Mouse (Mus musculus): ENCODE results near the gene Gbx1. TPM values are rescaled to one million over a fixed set of nuclear protein-coding genes. Genes with fewer than 3 reads are reported as not detected.

The Gbx1 gene
- polyA plus RNA-seq, 1 experiment: 0.42 TPM

- Histone ChIP-seq H3K36me3 (ENCODE audit: control insufficient read depth, insufficient read depth) (no peaks in the 10 kb centered on the region), H3K79me3 (ENCODE audit: low read depth) (no peaks in the 10 kb centered on the region), H3K4me3 (ENCODE audit: insufficient read depth, poor library complexity, severe bottlenecking) (no peak overlapping the region), H3ac (ENCODE audit: control insufficient read depth, insufficient read length, low read depth) (no peak overlapping the region), H3K27me3 (ENCODE audit: control insufficient read depth, insufficient read depth, insufficient read length) (peaks cover 56% of the 10 kb centered on the region), H3K79me2 (ENCODE audit: control insufficient read depth, insufficient read depth) (no peaks in the 10 kb centered on the region)
- TF ChIP-seq MYOD1 (IDR thresholded peaks at IDR 0.05; ENCODE audit: control insufficient read depth, insufficient read length, low read depth): no peak
- no peak for TF ChIP-seq MAX (IDR thresholded peaks at IDR 0.05)
- TF ChIP-seq FOSL1 (IDR thresholded peaks at IDR 0.05; ENCODE audit: insufficient read depth, low read length, poor library complexity, severe bottlenecking): no peak
- no peak for TF ChIP-seq CEBPB (IDR thresholded peaks at IDR 0.05; ENCODE audit: low read depth)
- no peak for TF ChIP-seq MYOG (IDR thresholded peaks at IDR 0.05; ENCODE audit: control insufficient read depth, extremely low read depth, insufficient read length)
- TF ChIP-seq CTCF (IDR thresholded peaks at IDR 0.05; ENCODE audit: control insufficient read depth, insufficient read depth, insufficient read length): no peak
- TF ChIP-seq USF1 (IDR thresholded peaks at IDR 0.05; ENCODE audit: low read depth): no peak
Measured at GRCm38 (mm10) chr5:24533391-24533790, 6.4 kb upstream of the Gbx1 start.

GRCm38 (mm10) chr5:24530042-24530689, 3.2 kb upstream of the Gbx1 start:
- Histone ChIP-seq H3ac (ENCODE audit: control insufficient read depth, insufficient read length, low read depth) (no peak overlapping the region), H3K27me3 (ENCODE audit: control insufficient read depth, insufficient read depth, insufficient read length) (peaks cover 60% of the 10 kb centered on the region), H3K4me3 (ENCODE audit: insufficient read depth, poor library complexity, severe bottlenecking) (no peak overlapping the region), H3K36me3 (ENCODE audit: control insufficient read depth, insufficient read depth) (no peaks in the 10 kb centered on the region), H3K79me2 (ENCODE audit: control insufficient read depth, insufficient read depth) (no peaks in the 10 kb centered on the region), H3K79me3 (ENCODE audit: low read depth) (no peaks in the 10 kb centered on the region)
- peak; percentile 99 for TF ChIP-seq CTCF (IDR thresholded peaks at IDR 0.05; ENCODE audit: control insufficient read depth, insufficient read depth, insufficient read length)
- TF ChIP-seq USF1 (IDR thresholded peaks at IDR 0.05; ENCODE audit: low read depth): no peak
- TF ChIP-seq MAX (IDR thresholded peaks at IDR 0.05): peak; percentile 45

DNA sequence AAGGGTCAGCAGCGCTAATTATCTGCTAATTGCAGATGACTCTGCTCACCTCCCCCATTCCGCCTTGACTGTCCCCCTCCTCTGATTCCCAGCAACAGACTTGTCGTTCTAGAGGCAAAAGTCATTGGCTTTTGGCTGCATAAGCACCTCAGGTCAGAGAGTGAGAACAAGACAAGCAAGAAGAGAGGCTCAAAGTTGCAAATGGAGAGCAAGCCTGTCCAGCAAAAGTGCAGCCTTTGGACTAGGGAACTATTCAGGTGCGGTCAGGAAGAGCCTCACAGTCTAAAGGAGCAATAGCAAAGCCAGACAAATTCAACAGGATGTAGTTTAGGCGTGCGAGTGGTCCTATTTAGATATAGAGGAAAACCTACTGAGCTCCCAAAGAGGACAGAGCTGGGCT, 778 bp upstream of the Gbx1 start:
- TF ChIP-seq MYOG (IDR thresholded peaks at IDR 0.05; ENCODE audit: control insufficient read depth, extremely low read depth, insufficient read length): no peak
- no peak for TF ChIP-seq CTCF (IDR thresholded peaks at IDR 0.05; ENCODE audit: control insufficient read depth, insufficient read depth, insufficient read length)
- TF ChIP-seq MYOD1 (IDR thresholded peaks at IDR 0.05; ENCODE audit: control insufficient read depth, insufficient read length, low read depth): no peak
- no peak for TF ChIP-seq CEBPB (IDR thresholded peaks at IDR 0.05; ENCODE audit: low read depth)
- TF ChIP-seq FOSL1 (IDR thresholded peaks at IDR 0.05; ENCODE audit: insufficient read depth, low read length, poor library complexity, severe bottlenecking): no peak
- TF ChIP-seq MAX (IDR thresholded peaks at IDR 0.05): no peak
- no peak for TF ChIP-seq USF1 (IDR thresholded peaks at IDR 0.05; ENCODE audit: low read depth)
- Histone ChIP-seq H3K79me3 (ENCODE audit: low read depth) (no peaks in the 10 kb centered on the region), H3K36me3 (ENCODE audit: control insufficient read depth, insufficient read depth) (no peaks in the 10 kb centered on the region), H3K27me3 (ENCODE audit: control insufficient read depth, insufficient read depth, insufficient read length) (peaks cover 72% of the 10 kb centered on the region), H3ac (ENCODE audit: control insufficient read depth, insufficient read length, low read depth) (no peak overlapping the region), H3K79me2 (ENCODE audit: control insufficient read depth, insufficient read depth) (no peaks in the 10 kb centered on the region), H3K4me3 (ENCODE audit: insufficient read depth, poor library complexity, severe bottlenecking) (no peak overlapping the region)

DNA sequence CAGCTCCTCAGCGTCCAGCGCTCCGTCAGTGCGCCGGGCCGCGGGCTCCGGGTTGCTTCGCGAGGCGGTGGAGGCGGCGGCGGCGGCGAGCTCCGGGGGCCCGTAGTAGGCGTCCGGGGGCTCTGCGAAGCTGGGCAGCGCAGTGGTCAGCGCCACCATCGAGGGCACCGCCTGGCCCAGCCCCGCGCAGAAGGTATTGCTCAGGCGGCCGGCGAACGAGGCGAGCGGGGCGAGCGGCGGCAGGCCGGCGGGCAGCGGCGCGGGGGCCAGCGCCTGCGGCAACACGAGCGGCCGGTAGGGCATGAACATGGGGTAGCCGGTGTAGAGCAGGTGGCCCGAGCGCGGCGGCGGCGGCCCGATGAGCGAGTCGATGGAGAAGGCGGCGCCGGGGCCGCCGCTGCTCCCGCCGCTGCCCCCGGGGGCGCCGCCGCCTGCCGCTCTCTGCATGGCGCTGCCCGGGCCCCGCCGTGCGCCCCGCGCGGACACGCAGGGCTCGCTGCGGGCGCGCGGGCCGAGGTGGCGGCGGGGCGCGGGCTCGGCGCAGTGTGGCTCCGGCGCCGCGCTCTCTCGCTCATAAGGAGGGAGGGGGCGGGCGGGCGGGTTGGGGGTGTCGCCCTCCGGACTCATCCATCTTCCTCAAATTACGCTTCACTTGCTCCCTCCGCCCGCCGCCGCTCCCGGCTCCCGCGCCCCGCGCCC, 663 bp downstream of the Gbx1 start:
- no peak overlapping the region for H3K4me3 ChIP-seq (ENCODE audit: insufficient read depth, poor library complexity, severe bottlenecking)
- H3ac ChIP-seq (ENCODE audit: control insufficient read depth, insufficient read length, low read depth): no peak overlapping the region
- H3K36me3 ChIP-seq (ENCODE audit: control insufficient read depth, insufficient read depth): no peaks in the 10 kb centered on the region
- TF ChIP-seq MAX (IDR thresholded peaks at IDR 0.05): no peak
- TF ChIP-seq CTCF (IDR thresholded peaks at IDR 0.05; ENCODE audit: control insufficient read depth, insufficient read depth, insufficient read length): no peak
- no peak for TF ChIP-seq FOSL1 (IDR thresholded peaks at IDR 0.05; ENCODE audit: insufficient read depth, low read length, poor library complexity, severe bottlenecking)
- TF ChIP-seq USF1 (IDR thresholded peaks at IDR 0.05; ENCODE audit: low read depth): no peak
- no peaks in the 10 kb centered on the region for H3K79me3 ChIP-seq (ENCODE audit: low read depth)
- no peaks in the 10 kb centered on the region for H3K79me2 ChIP-seq (ENCODE audit: control insufficient read depth, insufficient read depth)
- peaks cover 69% of the 10 kb centered on the region for H3K27me3 ChIP-seq (ENCODE audit: control insufficient read depth, insufficient read depth, insufficient read length)

GRCm38 (mm10) chr5:24525360-24526189, 1.4 kb downstream of the Gbx1 start:
- Histone ChIP-seq H3ac (ENCODE audit: control insufficient read depth, insufficient read length, low read depth) (no peak overlapping the region), H3K36me3 (ENCODE audit: control insufficient read depth, insufficient read depth) (no peaks in the 10 kb centered on the region), H3K4me3 (ENCODE audit: insufficient read depth, poor library complexity, severe bottlenecking) (no peak overlapping the region), H3K79me3 (ENCODE audit: low read depth) (no peaks in the 10 kb centered on the region), H3K79me2 (ENCODE audit: control insufficient read depth, insufficient read depth) (no peaks in the 10 kb centered on the region), H3K27me3 (ENCODE audit: control insufficient read depth, insufficient read depth, insufficient read length) (peaks cover 64% of the 10 kb centered on the region)
- TF ChIP-seq CEBPB (IDR thresholded peaks at IDR 0.05; ENCODE audit: low read depth) (no peak), USF1 (IDR thresholded peaks at IDR 0.05; ENCODE audit: low read depth) (no peak), CTCF (IDR thresholded peaks at IDR 0.05; ENCODE audit: control insufficient read depth, insufficient read depth, insufficient read length) (no peak), MAX (IDR thresholded peaks at IDR 0.05) (no peak), MYOD1 (IDR thresholded peaks at IDR 0.05; ENCODE audit: control insufficient read depth, insufficient read length, low read depth) (no peak), MYOG (IDR thresholded peaks at IDR 0.05; ENCODE audit: control insufficient read depth, extremely low read depth, insufficient read length) (no peak), FOSL1 (IDR thresholded peaks at IDR 0.05; ENCODE audit: insufficient read depth, low read length, poor library complexity, severe bottlenecking) (no peak)

Data from C2C12 (cell line).